Mouse (Mus musculus) heart, adult 2 months (tissue): ENCODE measurements around the gene Dscaml1. TPM values are rescaled to one million over a fixed set of nuclear protein-coding genes. Genes with fewer than 3 reads are reported as not detected.

Experiments
- DNase-seq, 2 experiments: peaks; one replicate each; pipeline ENCODE4 v3.0.0; 2021
- H3K27ac ChIP-seq: fragments of 200-600 bp; 2 replicates; pipeline ENCODE4 v1.8.1; 2022
- H3K27me3 ChIP-seq: fragments of 200-500 bp; 2 replicates; pipeline ENCODE4 v1.6.1; 2012; ENCODE audit warnings: mild to moderate bottlenecking, low read length, inconsistent platforms, mixed read lengths; ENCODE audit not compliant: control insufficient read depth, insufficient read depth
- H3K36me3 ChIP-seq: fragments of 200-500 bp; 2 replicates; pipeline ENCODE4 v1.6.1; 2012; ENCODE audit warnings: low read length, inconsistent platforms; ENCODE audit not compliant: control insufficient read depth, insufficient read depth
- H3K4me1 ChIP-seq: fragments of 200-500 bp; 2 replicates; pipeline ENCODE4 v1.6.1; 2011; ENCODE audit warnings: low read length; ENCODE audit not compliant: control insufficient read depth, insufficient read depth
- H3K4me3 ChIP-seq: fragments of 200-600 bp; 2 replicates; pipeline ENCODE4 v1.8.1; 2022
- H3K79me2 ChIP-seq: fragments of 200-500 bp; replicated peaks from 2 replicates; pipeline ENCODE4 v1.6.1; 2012; ENCODE audit warnings: mild to moderate bottlenecking, inconsistent platforms, low read length, moderate library complexity, mixed read lengths; ENCODE audit not compliant: control insufficient read depth, insufficient read depth
- H3K9ac ChIP-seq: fragments of 200-500 bp; 2 replicates; pipeline ENCODE4 v1.6.1; 2012; ENCODE audit warnings: low read depth, mild to moderate bottlenecking, control low read depth, inconsistent platforms, low read length, mixed read lengths
- CTCF ChIP-seq: fragments of 200-600 bp; IDR thresholded peaks from 2 replicates; pipeline ENCODE4 v1.8.1; 2022; ENCODE audit warnings: antibody characterized with exemption, mild to moderate bottlenecking, moderate library complexity
- EP300 ChIP-seq: fragments of 200-500 bp; IDR thresholded peaks from 2 replicates; pipeline ENCODE4 v1.6.1; 2011; ENCODE audit warnings: low read depth, low read length, control low read depth; ENCODE audit not compliant: insufficient read depth
- POLR2A ChIP-seq: fragments of 200-500 bp; IDR thresholded peaks from 2 replicates; pipeline ENCODE4 v1.6.1; 2011; ENCODE audit warnings: mild to moderate bottlenecking, low read depth, low read length, control low read depth; ENCODE audit not compliant: insufficient read depth
- WGBS: fragments of 180-500 bp; shearing (Covaris S2); methylation state at CpG from one replicate; pipeline ENCODE4 v1.1.7; 2018; 5-methylcytosine and 5-hydroxymethylcytosine counted together
- intact Hi-C: fragments of 180-260 bp; cut with DNase I; formaldehyde crosslinking; loops from one replicate; pipeline ENCODE4 v1.15.1; 2025
- long read RNA-seq: library from polyadenylated mRNA; stranded (forward); transcript quantifications from one replicate; pipeline ENCODE4 v2.0.0, GENCODE M21; 2021
- polyA plus RNA-seq: library from polyadenylated mRNA; depleted of rRNA; stranded (reverse); fragments of >200 nt; gene quantifications from 2 replicates; pipeline ENCODE4 v1.2.3, GENCODE M21; 2012; rRNA removed
- total RNA-seq, 2 experiments: library from RNA; stranded (reverse); gene quantifications; 2 replicates each; pipeline ENCODE4 v1.2.3; 2021

The Dscaml1 gene
- total RNA-seq, result not detected
- 0.03 and 0.14 TPM in 2 replicates for polyA plus RNA-seq
- long read RNA-seq, result 0 reads

- H3K27me3 ChIP-seq, result peaks cover 12% of the 10 kb centered on the region
- intact Hi-C loops, result no loop called here
These were observed at the start of gene Dscaml1 for GRCm38 (mm10) chr9:45426456-45426855. Dscaml1 (plus strand) TSS chr9:45426628.

DNA sequence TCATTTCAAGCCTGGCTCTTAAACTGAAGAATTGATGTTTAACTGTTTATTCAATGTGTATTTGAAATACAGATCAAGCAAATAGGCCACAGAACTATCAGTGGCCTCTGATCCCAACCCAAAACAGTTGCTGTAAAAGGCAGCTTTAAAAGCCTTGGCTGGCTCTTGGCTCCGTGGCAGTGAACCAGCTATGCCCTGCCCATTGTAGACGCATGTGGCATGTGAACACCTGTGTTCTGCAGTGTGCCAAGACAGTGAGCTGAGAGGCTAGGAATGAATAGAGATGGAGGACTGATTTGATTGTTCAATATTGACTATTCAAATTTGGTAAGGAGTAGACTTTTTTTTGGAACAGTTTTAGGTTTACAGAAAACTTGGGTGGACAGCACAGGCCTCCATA lies 49.5 kb upstream of the Dscaml1 start:
- H3K79me2 ChIP-seq, result no peaks in the 10 kb centered on the region
- H3K4me3 ChIP-seq, result no peak overlapping the region
- no peak overlapping the region for H3K9ac ChIP-seq
- no peak for DNase-seq
- H3K36me3 ChIP-seq, result no peaks in the 10 kb centered on the region
- intact Hi-C loops, result no loop called here
- H3K27me3 ChIP-seq, result no peaks in the 10 kb centered on the region
- TF ChIP-seq POLR2A, result no peak
- TF ChIP-seq EP300, result no peak
- no peak for TF ChIP-seq CTCF
- peaks cover 5% of the 10 kb centered on the region for H3K4me1 ChIP-seq
- WGBS, result 65% methylated on average over 2 of the region's 2 CpGs
- H3K27ac ChIP-seq, result no peak overlapping the region

More at GRCm38 (mm10) chr9:45426456-45426855, at the start of gene Dscaml1:
- H3K79me2 ChIP-seq, result no peaks in the 10 kb centered on the region
- H3K4me3 ChIP-seq, result no peak within 1 kb of the TSS
- TF ChIP-seq CTCF (no peak), EP300 (no peak), POLR2A (no peak)
- H3K36me3 ChIP-seq, result no peaks in the 10 kb centered on the region
- no peak within 1 kb of the TSS for H3K27ac ChIP-seq
- no peak for DNase-seq
- 79% methylated on average over 4 of the region's 4 CpGs for WGBS
- no peaks in the 10 kb centered on the region for H3K4me1 ChIP-seq
- H3K9ac ChIP-seq, result no peak within 1 kb of the TSS

DNA sequence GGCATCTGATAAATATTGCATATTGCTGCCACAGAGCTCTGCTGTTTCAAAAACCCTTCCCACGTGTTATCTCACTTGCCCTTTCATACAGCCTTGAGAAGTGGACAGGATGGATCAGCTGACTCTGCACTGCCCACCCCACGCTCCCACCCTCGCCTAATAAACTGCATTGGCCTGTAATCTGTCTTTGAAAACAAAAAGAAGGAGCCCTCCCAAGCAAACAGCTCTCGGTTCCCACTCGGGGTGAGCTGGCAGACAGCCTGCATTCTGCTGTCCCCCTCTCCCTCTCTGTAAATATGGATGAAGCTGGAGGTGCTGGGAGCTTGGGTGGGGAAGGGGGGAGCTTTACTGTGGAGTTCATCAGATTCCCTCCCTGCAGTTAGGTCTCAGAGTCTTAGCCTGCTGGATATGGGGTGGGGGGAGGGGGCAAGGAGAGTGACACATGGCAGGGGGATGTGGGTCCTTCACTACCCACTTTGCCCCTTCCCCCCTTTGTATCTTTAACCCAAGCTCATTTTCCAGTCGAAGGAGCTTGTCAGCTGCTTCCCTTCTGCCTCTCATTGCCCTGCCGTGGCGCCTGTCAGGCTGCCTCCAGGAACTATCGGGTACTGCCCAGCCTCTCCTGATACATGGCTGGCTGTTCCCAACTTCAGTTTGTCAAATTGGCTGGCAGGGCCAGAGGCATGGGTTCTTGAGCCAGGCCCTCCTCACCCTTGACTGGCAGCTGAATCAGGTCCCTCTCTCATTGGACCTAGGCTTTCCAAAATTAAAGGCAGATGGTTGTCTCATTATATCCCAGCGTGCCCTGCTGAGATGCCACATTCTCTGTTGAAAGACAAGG lies 45.8 kb upstream of the Dscaml1 start:
- DNase-seq, result no peak
- 58% methylated on average over 10 of the region's 10 CpGs for WGBS
- Histone ChIP-seq H3K4me1 (peaks cover 2% of the 10 kb centered on the region), H3K9ac (no peak overlapping the region), H3K36me3 (no peaks in the 10 kb centered on the region), H3K27me3 (no peaks in the 10 kb centered on the region), H3K4me3 (no peak overlapping the region), H3K79me2 (no peaks in the 10 kb centered on the region), H3K27ac (no peak overlapping the region)
- intact Hi-C loops, result no loop called here
- TF ChIP-seq POLR2A (no peak), CTCF (no peak), EP300 (no peak)

DNA sequence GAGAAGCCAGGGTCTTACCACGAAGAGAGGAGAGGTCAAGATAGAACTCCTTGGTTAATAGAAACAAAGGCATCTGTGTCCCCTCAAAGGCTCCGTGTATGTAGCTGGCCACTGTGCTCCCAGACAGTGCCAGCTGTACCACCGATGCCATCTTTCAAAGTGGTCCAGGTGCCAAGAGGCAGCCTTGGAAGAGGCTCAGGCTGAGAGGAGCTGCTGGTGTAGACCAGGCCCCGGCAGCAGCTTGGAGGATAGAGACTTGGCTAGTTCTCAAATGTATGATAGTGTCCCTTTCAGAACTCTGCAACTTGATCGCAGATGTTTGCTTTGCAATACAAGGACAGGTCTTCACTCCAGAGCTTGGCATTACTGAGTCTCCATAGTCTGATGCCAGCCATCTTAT lies 44.1 kb upstream of the Dscaml1 start:
- no peak for TF ChIP-seq CTCF
- no peak for TF ChIP-seq POLR2A
- TF ChIP-seq EP300, result no peak
- Histone ChIP-seq H3K4me1 (peaks cover 2% of the 10 kb centered on the region), H3K9ac (no peak overlapping the region), H3K27me3 (no peaks in the 10 kb centered on the region), H3K27ac (no peak overlapping the region), H3K36me3 (no peaks in the 10 kb centered on the region), H3K4me3 (no peak overlapping the region), H3K79me2 (no peaks in the 10 kb centered on the region)
- WGBS, result 45% methylated on average over 5 of the region's 5 CpGs
- intact Hi-C loops, result no loop called here
- DNase-seq, result no peak

- no peaks in the 10 kb centered on the region for H3K79me2 ChIP-seq
- no peak overlapping the region for H3K27ac ChIP-seq
- H3K36me3 ChIP-seq, result no peaks in the 10 kb centered on the region
- H3K4me3 ChIP-seq, result no peak overlapping the region
- intact Hi-C loops, result no loop called here
- TF ChIP-seq POLR2A, result no peak
- no peak for TF ChIP-seq EP300
- no peak for TF ChIP-seq CTCF
- H3K27me3 ChIP-seq, result no peaks in the 10 kb centered on the region
- DNase-seq, result no peak
- H3K9ac ChIP-seq, result no peak overlapping the region
- 74% methylated on average over 5 of the region's 5 CpGs for WGBS
- peaks cover 2% of the 10 kb centered on the region for H3K4me1 ChIP-seq
These were observed 43.6 kb upstream of the Dscaml1 start for GRCm38 (mm10) chr9:45382834-45383233.

DNA sequence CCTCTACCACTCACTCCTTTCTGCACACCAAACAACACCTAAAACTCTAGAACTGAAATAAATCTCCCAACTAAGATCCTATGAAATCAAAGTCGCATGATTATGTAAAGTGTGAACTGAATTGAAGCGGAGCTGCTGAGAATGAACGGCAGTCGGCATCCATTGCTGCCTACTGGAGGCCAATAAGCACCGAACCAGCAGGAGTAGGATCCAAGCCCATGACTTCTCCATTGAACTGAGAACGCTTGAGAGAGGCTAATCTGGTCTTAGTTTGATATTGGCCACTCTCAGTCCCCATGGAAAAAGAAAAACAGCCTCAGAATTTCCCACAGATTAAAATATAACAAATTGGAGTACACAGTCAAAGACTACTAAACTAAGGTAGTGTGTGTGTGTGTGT lies 42.5 kb upstream of the Dscaml1 start:
- WGBS, result 89% methylated on average over 6 of the region's 6 CpGs
- TF ChIP-seq CTCF (no peak), EP300 (no peak), POLR2A (no peak)
- intact Hi-C loops, result no loop called here
- Histone ChIP-seq H3K4me3 (no peak overlapping the region), H3K36me3 (no peaks in the 10 kb centered on the region), H3K27ac (no peak overlapping the region), H3K9ac (no peak overlapping the region), H3K4me1 (peaks cover under 1% of the 10 kb centered on the region), H3K27me3 (no peaks in the 10 kb centered on the region), H3K79me2 (no peaks in the 10 kb centered on the region)
- no peak for DNase-seq
